Mouse (Mus musculus) heart, embryonic 16.5 days (tissue): ENCODE results near the gene Guca1b. TPM values are rescaled to one million over a fixed set of nuclear protein-coding genes. Genes with fewer than 3 reads are reported as not detected.
"Not testable (repeated sequence)": the region's sequence is repeated elsewhere in the genome, so short reads cannot be mapped to it uniquely, and the experiment has no call there.

Experiments used
- ATAC-seq: fragments of 200-750 bp; cut with Nextera tagmentation; replicated peaks from 2 replicates; pipeline ENCODE4 v1.8.0; 2017; ENCODE audit warnings: moderate number of reproducible peaks; ENCODE audit not compliant: insufficient read depth, low FRiP score; ENCODE audit errors: extremely low read depth
- H3K27ac ChIP-seq: fragments of 300-500 bp; sonication (generic); 2 replicates; pipeline ENCODE4 v1.5.1; 2014; ENCODE audit warnings: mild to moderate bottlenecking, low read length, control low read depth, moderate library complexity
- H3K27me3 ChIP-seq: fragments of 300-500 bp; sonication (generic); 2 replicates; pipeline ENCODE4 v1.6.1; 2014; ENCODE audit warnings: low read length, mixed read lengths; ENCODE audit not compliant: control insufficient read depth, insufficient read depth
- H3K36me3 ChIP-seq: fragments of 300-500 bp; sonication (generic); 2 replicates; pipeline ENCODE4 v1.6.1; 2014; ENCODE audit not compliant: control insufficient read depth, insufficient read depth
- H3K4me1 ChIP-seq: fragments of 300-500 bp; sonication (generic); 2 replicates; pipeline ENCODE4 v1.6.1; 2014; ENCODE audit warnings: low read length, mixed read lengths; ENCODE audit not compliant: control insufficient read depth, insufficient read depth
- H3K4me2 ChIP-seq: fragments of 300-500 bp; sonication (generic); 2 replicates; pipeline ENCODE4 v1.6.1; 2014; ENCODE audit warnings: low read depth, mild to moderate bottlenecking, control low read depth, low read length
- H3K4me3 ChIP-seq: fragments of 300-500 bp; sonication (generic); 2 replicates; pipeline ENCODE4 v1.5.1; 2014; ENCODE audit warnings: mild to moderate bottlenecking, control low read depth, low read length
- H3K9ac ChIP-seq: fragments of 300-500 bp; sonication (generic); 2 replicates; pipeline ENCODE4 v1.6.1; 2014; ENCODE audit warnings: low read length, control low read depth
- H3K9me3 ChIP-seq: fragments of 300-500 bp; sonication (generic); replicated peaks from 2 replicates; pipeline ENCODE4 v1.6.1; 2016; ENCODE audit warnings: low read length; ENCODE audit not compliant: control insufficient read depth
- WGBS: fragments of 180-500 bp; shearing (Covaris S2); extraction: QIAGEN DNeasy Blood & Tissue Kit; methylation state at CpG from one replicate; pipeline ENCODE4 v1.1.7; 2014; 5-methylcytosine and 5-hydroxymethylcytosine counted together
- polyA plus RNA-seq: library from polyadenylated mRNA; unstranded; fragments of >200 nt; fragmentation: Nextera tagmentation; extraction: Ambion mirVana; gene quantifications from 2 replicates; pipeline ENCODE4 v1.2.1, GENCODE M21; 2015

The Guca1b gene
- polyA plus RNA-seq, 1 experiment from 2014 or later: 1.2 TPM

DNA sequence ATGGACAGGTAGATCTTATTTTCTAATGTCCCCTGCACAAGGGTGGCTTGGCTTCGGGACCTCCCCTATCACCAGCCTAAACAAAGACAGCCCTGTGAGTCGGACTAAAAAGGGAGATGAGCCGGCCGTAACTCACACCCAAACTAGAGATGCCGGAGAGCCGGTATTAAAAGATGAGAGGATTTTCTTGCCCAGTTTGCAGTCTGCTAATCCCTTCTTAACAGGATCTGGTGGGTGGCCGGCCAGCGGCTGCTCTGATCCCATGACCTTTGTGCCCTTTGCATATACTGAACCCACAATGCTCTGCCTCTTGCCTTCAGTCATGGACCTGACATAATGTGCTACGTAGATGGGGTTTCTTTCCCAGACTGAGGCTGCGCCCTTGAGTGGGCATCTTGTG is 15.3 kb downstream of the Guca1b start, which contains the start of gene Guca1a:
Gene Guca1a (minus strand): TSS at position 134 of the 400 bp plus-strand sequence.
- 59% methylated on average over 10 of the region's 10 CpGs for WGBS
- Histone ChIP-seq H3K36me3 (no peaks in the 10 kb centered on the region), H3K9ac (no peak within 1 kb of the TSS), H3K4me1 (no peaks in the 10 kb centered on the region), H3K4me3 (no peak within 1 kb of the TSS), H3K4me2 (no peak within 1 kb of the TSS), H3K9me3 (no peaks in the 10 kb centered on the region), H3K27ac (no peak within 1 kb of the TSS), H3K27me3 (peaks cover 8% of the 10 kb centered on the region; the same call in 1 of the 2 replicates)
- ATAC-seq: no peak

DNA sequence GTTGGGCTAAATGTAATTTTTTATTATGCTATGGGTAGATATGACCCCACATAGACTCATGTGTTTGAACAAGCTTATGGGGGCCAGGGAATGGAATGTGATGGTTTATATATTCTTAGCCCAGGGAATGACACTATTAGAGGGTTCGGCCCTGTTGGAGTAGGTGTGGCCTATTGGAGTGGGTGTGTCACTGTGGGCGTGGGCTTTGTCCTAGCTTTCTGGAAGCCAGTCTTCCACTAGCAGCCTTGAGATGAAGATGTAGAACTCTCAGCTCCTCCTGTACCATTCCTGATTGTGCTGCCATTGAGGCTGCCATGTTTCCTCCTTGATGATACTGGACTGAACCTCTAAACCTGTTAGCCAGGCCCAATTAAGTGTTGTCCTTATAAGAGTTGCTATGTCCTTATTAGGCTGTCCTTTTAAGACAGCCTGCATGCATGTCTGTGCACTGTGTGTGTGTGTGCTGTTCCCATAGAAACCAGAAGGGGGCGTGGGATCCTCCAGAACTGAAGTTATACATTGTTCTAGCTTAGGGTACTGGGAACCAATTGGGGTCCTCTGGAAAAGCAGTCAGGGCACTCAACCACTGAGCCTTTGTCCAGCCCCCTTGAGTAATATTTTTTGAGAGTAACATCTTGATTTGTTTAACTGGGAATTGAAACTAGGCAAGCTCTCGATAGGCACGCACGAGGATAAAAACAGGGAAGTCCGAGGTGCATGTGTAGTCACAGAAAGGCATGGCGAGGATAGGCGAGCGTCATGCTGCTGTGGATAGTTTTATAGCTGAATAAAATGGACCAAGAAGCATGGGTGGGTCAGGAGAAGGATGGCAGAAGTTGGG is 22.7 kb downstream of the Guca1b start:
- no peaks in the 10 kb centered on the region for H3K36me3 ChIP-seq
- no peak overlapping the region for H3K4me2 ChIP-seq
- no peak for ATAC-seq
- no peaks in the 10 kb centered on the region for H3K9me3 ChIP-seq
- no peak overlapping the region for H3K9ac ChIP-seq
- 59% methylated on average over 10 of the region's 10 CpGs for WGBS
- H3K4me3 ChIP-seq: no peak overlapping the region
- peaks cover 30% of the 10 kb centered on the region for H3K27me3 ChIP-seq
- H3K4me1 ChIP-seq: 0 out of 2 replicates have a peak, but pooled peaks cover 2% of the 10 kb centered on the region
- no peak overlapping the region for H3K27ac ChIP-seq

DNA sequence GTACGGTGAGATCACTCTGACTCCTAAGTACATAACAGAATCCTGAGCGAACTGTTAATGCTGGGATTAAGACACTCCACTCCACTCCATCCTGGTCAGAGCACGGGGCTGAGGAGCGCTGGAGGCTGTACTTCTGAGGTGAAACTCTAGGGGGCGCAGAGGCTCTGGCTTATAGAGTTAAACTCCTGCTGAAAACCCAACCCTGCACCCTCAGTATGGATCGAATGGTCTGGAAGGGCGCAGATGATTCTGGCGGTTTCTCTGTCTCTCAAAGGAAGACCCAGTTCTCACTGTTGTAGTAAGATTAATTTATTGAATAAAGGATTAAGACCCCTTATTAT is 23.3 kb downstream of the Guca1b start:
- Histone ChIP-seq H3K27me3 (peaks cover 35% of the 10 kb centered on the region), H3K36me3 (no peaks in the 10 kb centered on the region)
- peak; percentile 41; the same call in 1 of the 2 replicates for ATAC-seq

DNA sequence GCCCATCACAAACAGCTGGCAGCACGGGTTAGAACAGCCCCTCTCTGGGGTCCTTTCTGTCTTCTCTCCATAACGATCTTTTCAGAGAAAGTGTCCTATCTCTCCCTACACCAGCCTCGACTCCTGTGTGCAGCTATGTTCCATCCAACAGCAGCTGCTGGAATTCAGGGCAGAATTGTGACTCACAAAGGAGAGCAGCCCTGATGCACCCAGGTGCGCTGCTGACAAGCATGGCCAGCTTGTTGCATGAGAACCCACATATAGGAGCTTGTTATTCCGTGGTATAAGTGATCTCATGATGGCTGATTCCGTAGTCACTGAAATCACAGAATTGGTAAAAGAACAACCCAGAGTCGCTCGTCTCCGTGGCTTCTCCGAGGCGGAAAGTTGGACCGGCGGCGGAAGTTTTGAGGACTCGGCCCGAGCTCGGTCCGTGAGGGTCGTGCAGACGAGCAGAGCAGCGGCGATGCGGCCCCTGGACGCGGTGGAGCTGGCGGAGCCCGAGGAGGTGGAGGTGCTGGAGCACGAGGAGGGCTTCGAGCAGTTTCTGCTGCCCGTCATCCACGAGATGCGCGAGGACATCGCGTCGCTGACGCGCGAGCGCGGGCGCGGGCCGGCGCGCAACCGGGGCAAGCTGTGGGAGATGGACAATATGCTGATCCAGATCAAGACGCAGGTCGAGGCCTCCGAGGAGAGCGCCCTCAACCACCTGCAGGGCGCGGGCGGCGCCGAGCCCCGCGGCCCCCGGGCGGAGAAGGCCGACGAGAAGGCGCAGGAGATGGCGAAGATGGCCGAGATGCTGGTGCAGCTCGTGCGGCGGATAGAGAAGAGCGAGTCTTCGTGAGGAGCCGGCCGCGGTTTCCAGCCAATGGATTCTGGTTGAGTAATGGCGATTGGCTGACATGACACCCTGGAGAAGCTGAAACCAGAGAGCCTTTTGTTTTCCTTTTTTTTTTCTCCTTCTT is 25.0 kb downstream of the Guca1b start:
- not testable (repeated sequence) for H3K9me3 ChIP-seq, H3K36me3 ChIP-seq, H3K9ac ChIP-seq, H3K27ac ChIP-seq, ATAC-seq, H3K4me1 ChIP-seq
- 3% methylated on average over 74 of the region's 74 CpGs for WGBS
- Histone ChIP-seq H3K4me3 (peak overlapping the region; percentile 47), H3K4me2 (peak overlapping the region; percentile 63), H3K27me3 (peaks cover 37% of the 10 kb centered on the region)

More for the DNA sequence above, 23.3 kb downstream of the Guca1b start:
- no peak overlapping the region for H3K27ac ChIP-seq
- no peak overlapping the region for H3K4me2 ChIP-seq
- WGBS: 20% methylated on average over 8 of the region's 8 CpGs
- no peak overlapping the region for H3K4me3 ChIP-seq
- no peak overlapping the region for H3K9ac ChIP-seq
- 0 out of 2 replicates have a peak, but pooled peaks cover 2% of the 10 kb centered on the region for H3K4me1 ChIP-seq
- H3K9me3 ChIP-seq: no peaks in the 10 kb centered on the region

DNA sequence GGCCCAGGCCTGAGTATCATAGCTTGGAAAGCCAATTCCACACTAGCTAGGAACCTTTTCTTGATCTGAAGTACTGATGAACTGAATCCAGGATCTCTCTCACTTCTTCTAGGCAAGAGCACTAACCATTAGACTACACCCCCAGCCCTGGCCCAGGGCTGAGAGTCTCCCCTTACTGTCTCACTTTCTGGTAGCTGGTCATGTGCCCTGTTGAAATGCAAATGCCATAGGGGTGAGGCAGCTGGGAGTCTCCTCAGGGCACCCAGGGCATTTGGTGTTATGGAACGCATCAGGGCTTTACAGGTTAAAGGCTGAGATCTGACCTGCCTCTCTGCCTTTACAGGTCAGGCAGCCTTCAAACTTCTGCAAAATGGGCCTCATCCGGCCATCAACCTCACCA is 35.0 kb downstream of the Guca1b start:
- Histone ChIP-seq H3K9ac (no peak overlapping the region), H3K4me3 (no peak overlapping the region), H3K9me3 (peaks cover 3% of the 10 kb centered on the region; the same call in 1 of the 2 replicates), H3K4me2 (no peak overlapping the region), H3K36me3 (no peaks in the 10 kb centered on the region), H3K27me3 (no peaks in the 10 kb centered on the region), H3K27ac (no peak overlapping the region), H3K4me1 (peaks cover 3% of the 10 kb centered on the region; the same call in 1 of the 2 replicates)
- no peak for ATAC-seq
- 67% methylated on average over 2 of the region's 2 CpGs for WGBS

DNA sequence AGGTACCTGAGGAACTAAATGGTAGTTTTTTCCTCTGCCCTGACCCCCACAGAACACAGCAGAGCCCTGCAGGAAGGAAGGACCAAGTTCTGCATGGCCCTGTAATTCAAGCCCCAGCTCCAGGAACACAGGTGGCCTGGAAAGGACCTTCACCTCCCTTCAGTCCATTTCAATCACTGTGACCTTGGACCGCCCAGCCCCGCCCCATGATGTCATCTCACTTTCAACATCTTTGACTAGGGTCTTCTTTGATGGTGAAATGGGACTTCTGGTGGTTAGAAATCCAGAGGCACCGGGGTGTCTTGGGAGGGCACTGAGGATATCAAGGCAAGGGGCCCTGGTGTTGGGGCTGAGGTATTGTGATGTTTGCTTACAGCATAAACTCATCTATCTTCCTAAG is 36.4 kb downstream of the Guca1b start:
- no peaks in the 10 kb centered on the region for H3K27me3 ChIP-seq
- no peak overlapping the region for H3K9ac ChIP-seq
- H3K4me1 ChIP-seq: peaks cover 3% of the 10 kb centered on the region; the same call in 1 of the 2 replicates
- ATAC-seq: no peak
- no peaks in the 10 kb centered on the region for H3K9me3 ChIP-seq
- H3K27ac ChIP-seq: no peak overlapping the region
- WGBS: 72% methylated on average over 3 of the region's 3 CpGs
- no peaks in the 10 kb centered on the region for H3K36me3 ChIP-seq
- no peak overlapping the region for H3K4me2 ChIP-seq
- no peak overlapping the region for H3K4me3 ChIP-seq

DNA sequence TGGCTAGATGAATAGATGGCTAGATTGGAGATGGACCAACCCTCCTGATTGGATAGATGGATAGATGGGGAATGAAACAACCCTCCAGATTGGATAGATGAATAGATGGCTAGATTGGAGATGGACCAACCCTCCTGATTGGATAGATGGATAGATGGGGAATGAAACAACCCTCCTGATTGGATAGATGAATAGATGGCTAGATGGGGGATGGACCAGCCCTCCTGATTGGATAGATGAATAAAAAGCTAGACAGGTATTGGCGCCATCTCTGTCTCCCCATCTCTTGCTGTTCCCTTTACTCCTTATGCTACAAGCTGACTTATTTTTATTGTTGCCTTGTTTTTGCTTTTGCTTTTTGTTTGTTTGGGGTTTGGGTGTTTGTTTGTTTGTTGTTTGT is 37.4 kb downstream of the Guca1b start:
- H3K9ac ChIP-seq, H3K4me2 ChIP-seq, H3K27me3 ChIP-seq, H3K27ac ChIP-seq, H3K4me3 ChIP-seq, H3K4me1 ChIP-seq, ATAC-seq, H3K36me3 ChIP-seq, H3K9me3 ChIP-seq: not testable (repeated sequence)
- WGBS: 84% methylated on average over 1 of the region's 1 CpGs

DNA sequence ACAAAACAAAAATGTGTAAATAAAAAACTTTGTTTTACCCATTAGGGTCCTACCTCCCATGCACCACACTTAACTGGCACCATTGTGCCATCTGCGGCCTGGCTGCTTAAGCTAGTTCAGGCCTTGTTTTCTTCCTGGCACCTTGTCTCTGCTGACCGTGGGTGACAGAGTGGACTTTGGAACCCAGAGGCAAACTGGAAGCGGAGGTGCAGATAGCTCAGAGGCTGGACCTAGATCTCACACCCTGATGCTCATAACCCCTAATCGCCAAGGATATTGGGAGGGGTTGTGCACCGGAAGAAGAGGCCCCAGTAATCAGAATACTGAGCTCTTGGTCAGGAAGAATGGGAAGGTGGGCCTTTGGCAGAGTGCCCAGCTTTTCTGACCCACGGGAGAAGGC is 39.0 kb downstream of the Guca1b start:
- H3K27me3 ChIP-seq: no peaks in the 10 kb centered on the region
- no peak overlapping the region for H3K4me3 ChIP-seq
- H3K4me1 ChIP-seq: peaks cover 9% of the 10 kb centered on the region
- WGBS: 53% methylated on average over 6 of the region's 6 CpGs
- no peak overlapping the region for H3K4me2 ChIP-seq
- no peaks in the 10 kb centered on the region for H3K9me3 ChIP-seq
- no peak overlapping the region for H3K9ac ChIP-seq
- H3K36me3 ChIP-seq: no peaks in the 10 kb centered on the region
- ATAC-seq: 0 out of 2 replicates have a peak, but pooled peaks have one; percentile 15
- H3K27ac ChIP-seq: no peak overlapping the region
